Mouse (Mus musculus) E14TG2a.4 (cell line): ENCODE data around the gene Zfp819.

Experiments used
- CTCF ChIP-seq: conservative IDR thresholded peaks from 2 replicates; pipeline ENCODE4 v1.5.1; 2014; ENCODE audit warnings: low read length
- NANOG ChIP-seq: IDR thresholded peaks from 2 replicates; pipeline ENCODE4 v1.6.1; 2014; ENCODE audit warnings: borderline replicate concordance, low read length, mixed read lengths

DNA sequence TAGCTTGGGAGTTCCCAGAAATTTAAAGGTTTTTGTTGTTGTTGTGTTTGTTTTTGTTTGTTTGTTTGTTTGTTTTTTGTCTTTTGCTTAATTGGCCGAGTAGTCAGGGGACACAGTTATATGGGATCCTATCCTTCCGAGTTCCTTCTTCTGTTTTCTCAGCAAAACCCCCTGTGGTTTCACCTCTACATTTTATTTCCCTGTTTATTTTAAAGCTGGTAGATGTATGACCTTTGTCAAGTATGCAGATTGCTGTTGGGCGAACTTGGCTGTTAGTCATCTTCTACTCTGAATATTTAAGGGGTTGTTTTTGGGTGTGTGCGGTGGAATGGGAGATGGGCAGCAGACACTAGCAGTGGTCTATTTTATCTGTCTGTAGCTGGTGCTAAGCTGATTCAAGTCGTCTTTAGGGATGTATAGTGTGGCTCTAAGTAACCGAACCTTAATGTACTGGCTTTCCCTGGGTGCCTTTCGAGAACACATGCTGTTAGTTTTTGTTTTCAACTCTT is 1.4 kb downstream of the Zfp819 start:
- no peak for TF ChIP-seq CTCF
- no peak for TF ChIP-seq NANOG
